Mouse (Mus musculus): ENCODE data around the gene Zfp69.

- TF ChIP-seq CTCF (conservative IDR thresholded peaks at IDR 0.05; ENCODE audit: insufficient read depth, insufficient read length, low read depth, low read length): no peak
- no peak for TF ChIP-seq POLR2A (IDR thresholded peaks at IDR 0.05; ENCODE audit: low read depth, low read length)
Observed at GRCm38 (mm10) chr4:120911086-120911485, 40.4 kb downstream of the Zfp69 start.
